8 mouse cellular contexts compared by ENCODE assay signal in the genomic region with DNA sequence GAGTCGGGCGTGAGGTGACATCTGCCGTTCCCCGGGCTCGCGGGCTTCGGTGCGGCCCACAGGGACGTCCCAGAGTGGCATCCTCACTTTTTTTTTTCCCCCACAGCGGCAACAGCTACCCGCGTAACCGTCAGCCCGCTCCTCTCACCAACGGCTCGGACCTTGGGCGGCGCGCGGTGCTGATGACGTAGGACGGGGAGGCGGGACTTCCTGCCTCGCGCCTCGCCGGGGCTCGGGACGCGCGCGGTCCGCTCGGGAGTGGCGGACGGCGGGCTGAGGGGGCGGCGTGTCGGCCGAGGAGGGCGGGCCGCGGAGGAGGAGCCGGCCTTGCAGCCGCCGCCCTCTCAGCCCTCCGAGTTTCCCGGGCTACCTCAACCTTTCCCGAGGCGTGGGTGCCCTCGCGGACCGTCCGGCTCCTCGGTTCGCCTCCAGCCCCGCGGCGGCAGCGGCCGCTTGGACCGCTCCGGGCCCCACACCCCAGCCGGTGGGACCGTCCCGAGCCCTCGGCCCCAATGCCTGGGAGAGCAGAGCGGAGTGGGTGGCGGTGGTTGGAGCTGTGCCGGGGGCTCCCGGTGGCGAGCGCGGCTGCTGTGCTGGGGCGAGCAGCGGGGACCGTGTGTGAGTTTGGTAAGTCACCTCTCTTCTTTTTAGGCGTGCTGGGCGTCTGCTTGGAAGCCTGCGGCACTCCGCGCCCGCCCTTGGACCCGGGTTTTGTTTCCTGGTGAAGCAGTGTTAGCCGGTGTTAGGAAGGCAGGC. TPM values are rescaled to one million over a fixed set of nuclear protein-coding genes. Genes with fewer than 3 reads are reported as not detected.
DNase-seq lines count a peak whose midpoint lies in the region; ATAC-seq lines count a peak whose summit lies in the region.

Gene Cep83, plus strand, starts transcription at position 235 of the 756 bp plus-strand sequence.

- H3K27me3 ChIP-seq in hindbrain, embryonic 13.5 days, result no peaks in the 10 kb centered on the region

- peak within 1 kb of the TSS; percentile 92 for H3K27ac ChIP-seq in hindbrain, embryonic 13.5 days

- peak within 1 kb of the TSS; percentile 87 for H3K4me2 ChIP-seq in hindbrain, embryonic 13.5 days

- peaks cover 18% of the 10 kb centered on the region for H3K4me1 ChIP-seq in hindbrain, embryonic 13.5 days (replicated peaks)

- peak within 1 kb of the TSS; percentile 93 for H3K9ac ChIP-seq in hindbrain, embryonic 13.5 days

- H3K9me3 ChIP-seq in hindbrain, embryonic 13.5 days, result no peaks in the 10 kb centered on the region

- ATAC-seq in hindbrain, embryonic 13.5 days (ENCODE audit: low FRiP score), result peak; percentile 99

- WGBS in hindbrain, embryonic 13.5 days, result under 1% methylated on average over 86 of the region's 86 CpGs

- peak; percentile 87 for DNase-seq in R1 (ENCODE audit: low read depth, low spot score)
- DNase-seq in cerebellum, postnatal 14 days, result peak; percentile 96 to 97
- peak; percentile 79 to 87 for DNase-seq in frontal cortex, postnatal 14 days (ENCODE audit: low spot score in 2 of 2)
- DNase-seq in layer of hippocampus, postnatal 25 days (ENCODE audit: extremely low spot score in 1 of 2, low spot score in 1 of 2), result peak; percentile 91 to 93
- DNase-seq in lung, postnatal 14 days, result peak; percentile 96
- DNase-seq in ovary, postnatal 36 days (ENCODE audit: low spot score), result peak; percentile 95
- DNase-seq in thymus, postnatal 14 days, result peak; percentile 94

- H3K4me3 ChIP-seq in hindbrain, embryonic 13.5 days, result peak within 1 kb of the TSS; percentile 91

- H3K36me3 ChIP-seq in hindbrain, embryonic 13.5 days, result no peaks in the 10 kb centered on the region

RNA-seq across cellular contexts. Expression of gene Cep83, which starts in this region (rescaled TPM):
- 20.5 and 20.6 TPM in 2 replicates for polyA plus RNA-seq in hindbrain, embryonic 13.5 days (2015; fragmentation: Nextera tagmentation; extraction: Ambion mirVana)
- 10 to 100 TPM; 32.3 to 34.6 TPM for total RNA-seq in layer of hippocampus, postnatal 25 days (2021)

Comparison
In these comparisons a context has a peak if more than half of its experiments do, and no peak if none do; other contexts are left out.
1. Peak in every context shown above with its lines: DNase-seq, ATAC-seq, H3K4me3 ChIP-seq and H3K27ac ChIP-seq.